Mouse (Mus musculus): Measurements from ENCODE around the gene Tlr2.

The Tlr2 gene

DNA sequence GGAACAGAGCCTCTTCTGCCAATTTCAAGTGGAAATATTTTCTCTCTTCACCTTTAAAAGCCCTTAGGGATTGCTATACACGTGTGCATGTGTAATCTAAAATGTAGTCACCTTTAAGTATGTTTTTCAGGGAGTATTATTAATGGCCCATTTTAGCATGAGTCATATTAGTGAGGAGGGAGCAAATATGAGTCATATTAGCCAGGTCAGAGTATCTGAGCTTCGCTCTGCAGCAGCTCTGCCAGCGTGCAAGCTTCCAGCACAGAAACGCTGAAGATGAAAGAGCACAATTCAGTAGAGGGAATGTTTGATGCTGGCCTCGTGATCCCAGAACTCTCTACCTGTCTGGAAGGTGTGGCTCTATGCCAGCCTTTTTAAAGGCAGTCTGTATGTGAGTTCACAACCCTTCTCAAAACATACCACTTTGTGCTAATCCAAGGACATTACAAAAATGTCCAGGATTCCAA lies 13.4 kb downstream of the Tlr2 start:
- DNase-seq (ENCODE audit: low read depth, low spot score): no peak

DNA sequence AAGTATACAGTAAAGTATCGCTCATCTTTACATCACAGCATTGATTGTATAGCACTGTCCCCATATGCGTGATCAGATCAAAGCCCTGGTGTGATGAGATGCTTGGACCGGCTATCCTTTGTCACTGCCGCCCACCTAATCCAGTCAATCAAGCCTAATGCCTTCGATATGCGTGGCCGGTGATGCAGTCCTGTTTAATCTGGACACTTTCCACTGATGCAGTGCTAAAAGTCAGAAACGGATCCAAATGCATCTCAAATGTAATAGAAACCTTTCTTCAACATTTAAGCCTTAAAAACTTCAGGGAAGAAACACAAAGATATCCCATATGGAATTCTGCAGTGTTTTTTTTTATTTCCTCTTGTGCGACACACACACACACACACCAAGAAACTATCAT lies 13.9 kb downstream of the Tlr2 start:
- DNase-seq (ENCODE audit: low read depth, low spot score): no peak

- DNase-seq (ENCODE audit: low read depth, low spot score): no peak
These were observed 17.8 kb downstream of the Tlr2 start for GRCm38 (mm10) chr3:83823774-83824173.

- DNase-seq (ENCODE audit: low read depth, low spot score): no peak
These were observed 25.1 kb downstream of the Tlr2 start for GRCm38 (mm10) chr3:83816372-83816925.

- DNase-seq (ENCODE audit: low read depth, low spot score): no peak
These were observed 28.7 kb downstream of the Tlr2 start for GRCm38 (mm10) chr3:83812863-83813262.

- peak; percentile 16 for DNase-seq (ENCODE audit: low read depth, low spot score)
These were observed 29.6 kb downstream of the Tlr2 start for GRCm38 (mm10) chr3:83811987-83812386.

DNA sequence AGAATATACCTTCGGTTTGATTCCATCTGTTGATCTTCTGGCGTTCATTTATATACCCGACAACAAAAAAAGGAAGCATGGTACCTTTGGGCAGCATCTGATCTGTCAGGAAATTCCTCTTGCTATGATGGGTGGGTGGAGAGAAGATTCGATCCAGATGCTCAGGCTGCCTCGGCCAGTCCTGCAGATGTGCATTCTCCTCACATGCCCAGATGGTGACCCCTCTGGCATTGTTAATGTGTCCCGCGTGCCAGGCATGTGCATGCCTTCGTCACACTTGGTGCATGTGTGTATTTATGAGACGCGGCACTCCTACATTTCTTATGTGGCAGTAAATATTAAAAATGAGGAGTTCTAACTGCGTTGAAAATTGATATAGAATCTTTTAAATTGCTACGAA lies 33.1 kb downstream of the Tlr2 start:
- DNase-seq (ENCODE audit: low read depth, low spot score): no peak

GRCm38 (mm10) chr3:83801649-83802155 lies 39.9 kb downstream of the Tlr2 start:
- peak; percentile 46 for DNase-seq (ENCODE audit: low read depth, low spot score)

GRCm38 (mm10) chr3:83799486-83799885 lies 42.1 kb downstream of the Tlr2 start:
- DNase-seq (ENCODE audit: low read depth, low spot score): no peak

DNA sequence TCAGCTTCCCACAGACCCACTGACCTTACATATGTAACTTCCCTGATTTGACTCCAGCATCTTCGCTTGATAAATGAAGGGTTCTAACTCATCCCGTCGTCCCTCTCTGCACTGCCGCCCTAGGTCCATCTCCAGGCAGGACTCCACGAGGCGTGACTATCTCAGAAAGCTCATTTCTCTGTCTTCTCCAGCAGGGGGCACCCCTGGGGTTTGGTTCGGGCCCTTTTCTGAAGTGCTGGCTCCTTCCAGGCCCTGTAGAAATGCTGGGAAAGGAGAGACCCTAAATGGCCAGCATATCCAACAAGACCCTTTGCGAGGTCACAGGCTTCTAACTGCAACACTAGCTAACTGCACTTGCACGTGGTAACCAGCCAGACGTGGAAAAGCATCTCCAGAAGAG lies 43.7 kb downstream of the Tlr2 start:
- peak; percentile 73 for DNase-seq (ENCODE audit: low read depth, low spot score)

GRCm38 (mm10) chr3:83797098-83797497 lies 44.5 kb downstream of the Tlr2 start:
- DNase-seq (ENCODE audit: low read depth, low spot score): peak; percentile 47

DNA sequence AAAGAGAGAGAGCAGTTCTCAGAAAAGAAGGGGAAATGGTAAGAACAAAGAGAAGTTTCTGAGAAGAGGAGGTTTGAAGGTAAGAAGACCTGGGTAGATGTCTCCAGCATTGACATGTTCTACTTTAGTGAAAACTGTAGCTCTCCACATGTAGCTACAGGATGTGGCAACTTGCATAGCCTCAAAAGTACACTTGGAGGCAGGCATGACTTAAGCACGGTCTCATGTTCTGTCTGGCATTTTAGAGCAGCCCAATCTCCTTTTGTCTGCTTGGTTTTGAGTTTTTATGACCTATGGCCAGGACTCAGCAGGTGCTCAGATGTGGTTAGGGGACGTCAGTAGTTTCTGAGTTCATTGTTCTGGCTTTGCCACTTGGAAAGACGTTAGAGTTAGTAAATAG lies 50.1 kb downstream of the Tlr2 start:
- DNase-seq (ENCODE audit: low read depth, low spot score): peak; percentile 74

GRCm38 (mm10) chr3:83789651-83790451 lies 51.7 kb downstream of the Tlr2 start:
- DNase-seq (ENCODE audit: low read depth, low spot score): peak; percentile 77

DNA sequence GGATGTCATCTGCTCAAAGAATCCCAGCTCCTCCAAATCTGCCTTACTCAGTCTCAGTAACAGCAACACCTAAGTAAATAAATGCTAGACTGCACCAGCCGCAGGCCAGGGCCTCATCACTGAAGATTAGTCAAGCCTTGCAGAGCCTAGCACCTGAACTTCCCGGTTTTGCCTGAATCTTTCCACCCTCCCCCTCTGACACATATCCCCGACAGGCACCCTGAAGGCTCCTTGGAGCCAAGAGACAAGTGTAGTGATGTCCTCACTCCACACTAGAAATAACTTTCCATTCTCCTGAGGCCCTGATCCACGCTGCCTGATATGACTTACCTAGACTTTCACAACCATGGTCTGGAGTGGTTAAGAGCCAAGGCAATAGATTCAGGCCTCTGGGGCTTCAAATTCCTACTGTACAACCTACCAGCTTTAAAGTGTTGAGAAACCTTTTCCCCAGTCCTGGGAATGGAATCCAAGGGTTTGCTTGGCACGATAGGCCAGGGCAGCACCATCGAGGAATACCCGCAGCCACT lies 53.7 kb downstream of the Tlr2 start:
- DNase-seq (ENCODE audit: low read depth, low spot score): no peak

- no peak for DNase-seq (ENCODE audit: low read depth, low spot score)
These were observed 54.5 kb downstream of the Tlr2 start for GRCm38 (mm10) chr3:83787086-83787485.

Measured in CD4-positive, CD25-positive, alpha-beta regulatory T cell, adult 2 months (primary cell).